Mouse (Mus musculus) hindbrain, embryonic 10.5 days (tissue): ENCODE results near the gene Fut2. TPM values are rescaled to one million over a fixed set of nuclear protein-coding genes. Genes with fewer than 3 reads are reported as not detected.

ENCODE experiments used
- DNase-seq: peaks from one replicate; pipeline ENCODE4 v3.0.0-alpha.2; 2017; ENCODE audit warnings: low spot score
- H3K27ac ChIP-seq: fragments of 300-500 bp; sonication (generic); 2 replicates; pipeline ENCODE4 v1.5.1; 2016; ENCODE audit warnings: mild to moderate bottlenecking, moderate library complexity
- H3K27me3 ChIP-seq: fragments of 300-500 bp; sonication (generic); 2 replicates; pipeline ENCODE4 v1.6.1; 2016; ENCODE audit warnings: mild to moderate bottlenecking; ENCODE audit not compliant: poor library complexity, insufficient read depth, severe bottlenecking
- H3K36me3 ChIP-seq: fragments of 300-500 bp; sonication (generic); 2 replicates; pipeline ENCODE4 v1.6.1; 2016; ENCODE audit warnings: mild to moderate bottlenecking, moderate library complexity
- H3K4me1 ChIP-seq: fragments of 300-500 bp; sonication (generic); replicated peaks from 2 replicates; pipeline ENCODE4 v1.6.1; 2016; ENCODE audit warnings: mild to moderate bottlenecking
- H3K4me3 ChIP-seq: fragments of 300-500 bp; sonication (generic); 2 replicates; pipeline ENCODE4 v1.5.1; 2016; ENCODE audit warnings: mild to moderate bottlenecking, moderate library complexity
- H3K9me3 ChIP-seq: fragments of 300-500 bp; sonication (generic); 2 replicates; pipeline ENCODE4 v1.6.1; 2016; ENCODE audit warnings: mild to moderate bottlenecking, moderate library complexity
- WGBS: fragments of 180-500 bp; shearing (Covaris S2); methylation state at CpG from one replicate; pipeline ENCODE4 v1.1.7; 2016; 5-methylcytosine and 5-hydroxymethylcytosine counted together
- polyA plus RNA-seq: library from polyadenylated mRNA; unstranded; fragments of >200 nt; fragmentation: Nextera tagmentation; extraction: Ambion mirVana; gene quantifications from 2 replicates; pipeline ENCODE4 v1.2.1, GENCODE M21; 2016

The Fut2 gene
- 0.12 and 0.21 TPM in 2 replicates for polyA plus RNA-seq

GRCm38 (mm10) chr7:45666161-45666560, at the start of gene Fut2:
Gene Fut2, minus strand, starts transcription at chr7:45666394.
- no peak within 1 kb of the TSS for H3K4me3 ChIP-seq
- DNase-seq, result no peak
- 81% methylated on average over 7 of the region's 7 CpGs for WGBS

GRCm38 (mm10) chr7:45715090-45715708, 49.0 kb upstream of the Fut2 start, which contains the start of gene Rpl18:
Gene Rpl18, plus strand, starts transcription at chr7:45715457.
- Histone ChIP-seq H3K36me3 (peaks cover 51% of the 10 kb centered on the region), H3K4me3 (peak within 1 kb of the TSS; percentile 82), H3K9me3 (no peaks in the 10 kb centered on the region), H3K27ac (peak within 1 kb of the TSS; percentile 88), H3K27me3 (no peaks in the 10 kb centered on the region), H3K4me1 (peaks cover 60% of the 10 kb centered on the region)
- DNase-seq, result peak; percentile 97
- WGBS, result 8% methylated on average over 34 of the region's 34 CpGs

More at GRCm38 (mm10) chr7:45666161-45666560, at the start of gene Fut2:
- no peaks in the 10 kb centered on the region for H3K36me3 ChIP-seq
- peak within 1 kb of the TSS; percentile 62 for H3K27ac ChIP-seq
- 0 out of 2 replicates have a peak, but pooled peaks cover 5% of the 10 kb centered on the region for H3K9me3 ChIP-seq
- H3K27me3 ChIP-seq, result peaks cover 5% of the 10 kb centered on the region; the same call in 1 of the 2 replicates
- H3K4me1 ChIP-seq, result peaks cover 24% of the 10 kb centered on the region

- DNase-seq, result no peak
- H3K4me1 ChIP-seq, result peaks cover 60% of the 10 kb centered on the region
- peak overlapping the region; percentile 82 for H3K4me3 ChIP-seq
- 11% methylated on average over 14 of the region's 14 CpGs for WGBS
- H3K36me3 ChIP-seq, result peaks cover 51% of the 10 kb centered on the region
- peak overlapping the region; percentile 88 for H3K27ac ChIP-seq
- H3K9me3 ChIP-seq, result no peaks in the 10 kb centered on the region
- H3K27me3 ChIP-seq, result no peaks in the 10 kb centered on the region
These were observed 48.5 kb upstream of the Fut2 start for GRCm38 (mm10) chr7:45714630-45715089.

- peaks cover 47% of the 10 kb centered on the region for H3K36me3 ChIP-seq
- H3K27ac ChIP-seq, result peak overlapping the region; percentile 88; the same call in 1 of the 2 replicates
- 78% methylated on average over 6 of the region's 6 CpGs for WGBS
- no peaks in the 10 kb centered on the region for H3K9me3 ChIP-seq
- H3K27me3 ChIP-seq, result no peaks in the 10 kb centered on the region
- H3K4me1 ChIP-seq, result peaks cover 60% of the 10 kb centered on the region
- H3K4me3 ChIP-seq, result peak overlapping the region; percentile 82
- DNase-seq, result no peak
These were observed 47.8 kb upstream of the Fut2 start for GRCm38 (mm10) chr7:45713881-45714520.

- Histone ChIP-seq H3K4me3 (no peak overlapping the region), H3K4me1 (peaks cover 61% of the 10 kb centered on the region)
- 92% methylated on average over 16 of the region's 16 CpGs for WGBS
These were observed 47.2 kb upstream of the Fut2 start for GRCm38 (mm10) chr7:45713396-45713795.

GRCm38 (mm10) chr7:45712022-45712757, 46.0 kb upstream of the Fut2 start:
- Histone ChIP-seq H3K27ac (no peak overlapping the region), H3K27me3 (no peaks in the 10 kb centered on the region), H3K9me3 (no peaks in the 10 kb centered on the region), H3K4me1 (peaks cover 73% of the 10 kb centered on the region), H3K36me3 (peaks cover 44% of the 10 kb centered on the region), H3K4me3 (0 out of 2 replicates have a peak overlapping the region, but pooled peaks have one; percentile 5)
- 91% methylated on average over 21 of the region's 21 CpGs for WGBS
- DNase-seq, result no peak

More at GRCm38 (mm10) chr7:45713396-45713795, 47.2 kb upstream of the Fut2 start:
- Histone ChIP-seq H3K36me3 (peaks cover 44% of the 10 kb centered on the region), H3K27ac (no peak overlapping the region), H3K9me3 (no peaks in the 10 kb centered on the region), H3K27me3 (no peaks in the 10 kb centered on the region)
- no peak for DNase-seq

- no peaks in the 10 kb centered on the region for H3K27me3 ChIP-seq
- peaks cover 44% of the 10 kb centered on the region for H3K36me3 ChIP-seq
- H3K9me3 ChIP-seq, result no peaks in the 10 kb centered on the region
- 0 out of 2 replicates have a peak overlapping the region, but pooled peaks have one; percentile 5 for H3K4me3 ChIP-seq
- no peak overlapping the region for H3K27ac ChIP-seq
- H3K4me1 ChIP-seq, result peaks cover 73% of the 10 kb centered on the region
- WGBS, result 92% methylated on average over 24 of the region's 24 CpGs
- no peak for DNase-seq
These were observed 45.3 kb upstream of the Fut2 start for GRCm38 (mm10) chr7:45711316-45712021.

- Histone ChIP-seq H3K27me3 (no peaks in the 10 kb centered on the region), H3K4me1 (peaks cover 73% of the 10 kb centered on the region), H3K9me3 (no peaks in the 10 kb centered on the region), H3K36me3 (peaks cover 44% of the 10 kb centered on the region), H3K4me3 (no peak overlapping the region), H3K27ac (no peak overlapping the region)
- DNase-seq, result no peak
- 95% methylated on average over 20 of the region's 20 CpGs for WGBS
These were observed 44.4 kb upstream of the Fut2 start for GRCm38 (mm10) chr7:45710477-45711191.

GRCm38 (mm10) chr7:45709677-45710355, 43.6 kb upstream of the Fut2 start:
- peaks cover 44% of the 10 kb centered on the region for H3K36me3 ChIP-seq

GRCm38 (mm10) chr7:45709036-45709435, 42.8 kb upstream of the Fut2 start:
- Histone ChIP-seq H3K36me3 (peaks cover 44% of the 10 kb centered on the region), H3K27ac (no peak overlapping the region), H3K4me1 (peaks cover 68% of the 10 kb centered on the region), H3K27me3 (no peaks in the 10 kb centered on the region), H3K4me3 (peak overlapping the region; percentile 79; the same call in 1 of the 2 replicates), H3K9me3 (no peaks in the 10 kb centered on the region)
- DNase-seq, result peak; percentile 58
- 44% methylated on average over 6 of the region's 6 CpGs for WGBS

More at GRCm38 (mm10) chr7:45709677-45710355, 43.6 kb upstream of the Fut2 start:
- DNase-seq, result no peak
- H3K4me1 ChIP-seq, result peaks cover 72% of the 10 kb centered on the region
- 66% methylated on average over 14 of the region's 14 CpGs for WGBS
- H3K9me3 ChIP-seq, result no peaks in the 10 kb centered on the region
- H3K27me3 ChIP-seq, result no peaks in the 10 kb centered on the region
- no peak overlapping the region for H3K4me3 ChIP-seq
- H3K27ac ChIP-seq, result peak overlapping the region; percentile 64; the same call in 1 of the 2 replicates

GRCm38 (mm10) chr7:45708221-45708761, 42.1 kb upstream of the Fut2 start:
- no peaks in the 10 kb centered on the region for H3K27me3 ChIP-seq
- peaks cover 73% of the 10 kb centered on the region for H3K4me1 ChIP-seq
- H3K4me3 ChIP-seq, result peak overlapping the region; percentile 79
- no peaks in the 10 kb centered on the region for H3K9me3 ChIP-seq
- H3K36me3 ChIP-seq, result peaks cover 38% of the 10 kb centered on the region
- DNase-seq, result no peak
- H3K27ac ChIP-seq, result peak overlapping the region; percentile 91
- 48% methylated on average over 13 of the region's 13 CpGs for WGBS
